8 mouse cellular contexts compared by ENCODE assay signal in genomic region chr8:127440161-127440833, GRCm38 (mm10).
DNase-seq lines count a peak whose midpoint lies in the region; ATAC-seq and TF ChIP-seq lines count a peak whose summit lies in the region.

No protein-coding gene starts in this region.

- TF ChIP-seq POLR2A in cerebellum, adult 2 months (IDR thresholded peaks at IDR 0.05; ENCODE audit: borderline replicate concordance, insufficient read depth, low read length): no peak

- H3K27me3 ChIP-seq in lung, embryonic 15.5 days: no peaks in the 10 kb centered on the region
- no peaks in the 10 kb centered on the region for H3K27me3 ChIP-seq in forebrain, embryonic 12.5 days
- H3K27me3 ChIP-seq in cerebellum, adult 2 months (ENCODE audit: control insufficient read depth, insufficient read depth, low read length): no peaks in the 10 kb centered on the region

- H3K36me3 ChIP-seq in lung, embryonic 15.5 days: no peaks in the 10 kb centered on the region
- no peaks in the 10 kb centered on the region for H3K36me3 ChIP-seq in forebrain, embryonic 12.5 days (replicated peaks)

- H3K4me2 ChIP-seq in lung, embryonic 15.5 days: 0 out of 2 replicates have a peak overlapping the region, but pooled peaks have one; percentile 30
- H3K4me2 ChIP-seq in forebrain, embryonic 12.5 days: no peak overlapping the region

- no peak overlapping the region for H3K4me3 ChIP-seq in lung, embryonic 15.5 days
- H3K4me3 ChIP-seq in forebrain, embryonic 12.5 days (replicated peaks): no peak overlapping the region
- no peak overlapping the region for H3K4me3 ChIP-seq in cerebellum, adult 2 months (replicated peaks; ENCODE audit: insufficient read depth, low read depth, low read length)

- H3K27ac ChIP-seq in lung, embryonic 15.5 days: peak overlapping the region; percentile 72
- H3K27ac ChIP-seq in forebrain, embryonic 12.5 days: 0 out of 2 replicates have a peak overlapping the region, but pooled peaks have one; percentile 50
- H3K27ac ChIP-seq in cerebellum, adult 2 months (ENCODE audit: insufficient read depth, low read length): no peak overlapping the region

- peaks cover 32% of the 10 kb centered on the region for H3K4me1 ChIP-seq in lung, embryonic 15.5 days
- H3K4me1 ChIP-seq in forebrain, embryonic 12.5 days: peaks cover 19% of the 10 kb centered on the region
- peaks cover 9% of the 10 kb centered on the region; the same call in 1 of the 2 replicates for H3K4me1 ChIP-seq in cerebellum, adult 2 months (ENCODE audit: control insufficient read depth, insufficient read depth, low read length)

- no peak overlapping the region for H3K9ac ChIP-seq in lung, embryonic 15.5 days
- H3K9ac ChIP-seq in forebrain, embryonic 12.5 days: no peak overlapping the region

- no peak for TF ChIP-seq CTCF in cerebellum, adult 2 months (IDR thresholded peaks at IDR 0.05; ENCODE audit: borderline replicate concordance, insufficient read depth, low read depth, low read length)

- no peak for ATAC-seq in lung, embryonic 15.5 days (ENCODE audit: borderline replicate concordance, extremely low read depth, low FRiP score, low TSS enrichment)
- no peak for ATAC-seq in forebrain, embryonic 12.5 days (ENCODE audit: low FRiP score)

- 62% methylated on average over 9 of the region's 9 CpGs for WGBS in lung, embryonic 15.5 days
- 83% methylated on average over 9 of the region's 9 CpGs for WGBS in forebrain, embryonic 12.5 days
- 74% methylated on average over 9 of the region's 9 CpGs for WGBS in cerebellum, adult 2 months

- DNase-seq in lung, postnatal 10 days: no peak
- peak; percentile 82 for DNase-seq in kidney, adult 9 months
- peak; percentile 28 for DNase-seq in lung, postnatal 36 days
- DNase-seq in cerebellum, adult 18-20 months: no peak
- no peak for DNase-seq in spleen, postnatal 36 days (ENCODE audit: low spot score in 2 of 2)
- DNase-seq in cerebellum, adult 2 months: no peak

- H3K9me3 ChIP-seq in lung, embryonic 15.5 days: no peaks in the 10 kb centered on the region
- H3K9me3 ChIP-seq in forebrain, embryonic 12.5 days: no peaks in the 10 kb centered on the region

Comparison
In these comparisons a context has a peak if more than half of its experiments do, and no peak if none do; other contexts are left out.
1. DNase-seq: peak in kidney, adult 9 months (single experiment) and lung, postnatal 36 days (single experiment); none in lung, postnatal 10 days (single experiment), cerebellum, adult 18-20 months (0 of 2), spleen, postnatal 36 days (0 of 2) and cerebellum, adult 2 months (0 of 2).